Mouse (Mus musculus) bone marrow macrophage, adult 2 months (primary cell): Measurements from ENCODE around the gene Rapgef2.

Source experiments
- CTCF ChIP-seq: IDR thresholded peaks from 2 replicates; pipeline ENCODE4 v1.5.1; 2012; ENCODE audit warnings: low read depth, mild to moderate bottlenecking, low read length, moderate library complexity
- POLR2A ChIP-seq: IDR thresholded peaks from 2 replicates; pipeline ENCODE4 v1.6.1; 2012; ENCODE audit warnings: mild to moderate bottlenecking, low read depth, low read length, borderline replicate concordance

- TF ChIP-seq POLR2A = no peak
- TF ChIP-seq CTCF = no peak
Measured at GRCm38 (mm10) chr3:79203821-79204220, 82.5 kb downstream of the Rapgef2 start.
